Mouse (Mus musculus): Measurements from ENCODE around the gene Josd1. TPM values are rescaled to one million over a fixed set of nuclear protein-coding genes. Genes with fewer than 3 reads are reported as not detected.

Josd1 gene
- polyA plus RNA-seq, 1 experiment from 2014 or later = 27.8 TPM

DNA sequence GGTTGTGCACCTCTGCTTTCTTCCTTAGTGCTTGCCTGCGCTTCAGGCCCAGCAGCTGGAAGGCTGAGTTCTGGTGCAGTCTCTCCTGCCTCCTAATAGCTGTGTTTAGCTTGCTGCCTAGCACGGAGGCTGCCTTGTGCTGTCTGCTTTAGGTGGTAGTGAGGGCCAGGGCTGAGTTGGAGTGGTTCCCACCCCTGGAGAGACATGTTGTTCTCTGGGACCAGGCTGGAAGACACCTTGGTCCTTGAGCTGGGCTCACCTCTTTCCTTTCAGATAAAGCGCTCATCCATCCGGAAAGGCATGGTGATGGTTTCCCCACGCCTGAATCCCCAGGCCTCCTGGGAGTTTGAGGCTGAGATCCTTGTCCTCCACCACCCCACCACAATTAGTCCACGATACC lies 29.0 kb upstream of the Josd1 start:
- peaks cover 95% of the 10 kb centered on the region for H3K36me3 ChIP-seq

GRCm38 (mm10) chr15:79715646-79716045 lies 27.9 kb upstream of the Josd1 start:
- peaks cover 96% of the 10 kb centered on the region for H3K36me3 ChIP-seq
- WGBS = 91% methylated on average over 7 of the region's 7 CpGs
- no peak overlapping the region for H3K9ac ChIP-seq
- no peak for ATAC-seq (ENCODE audit: insufficient number of reproducible peaks, low FRiP score, low TSS enrichment, low read depth)
- no peaks in the 10 kb centered on the region for H3K27me3 ChIP-seq
- no peak overlapping the region for H3K4me2 ChIP-seq
- H3K4me3 ChIP-seq = no peak overlapping the region
- no peaks in the 10 kb centered on the region for H3K9me3 ChIP-seq
- no peak overlapping the region for H3K27ac ChIP-seq
- H3K4me1 ChIP-seq = no peaks in the 10 kb centered on the region

More for the DNA sequence above, 29.0 kb upstream of the Josd1 start:
- H3K4me3 ChIP-seq = no peak overlapping the region
- H3K4me1 ChIP-seq = no peaks in the 10 kb centered on the region
- H3K27ac ChIP-seq = no peak overlapping the region
- H3K9ac ChIP-seq = no peak overlapping the region
- H3K4me2 ChIP-seq = no peak overlapping the region
- H3K9me3 ChIP-seq = no peaks in the 10 kb centered on the region
- 94% methylated on average over 6 of the region's 6 CpGs for WGBS
- ATAC-seq (ENCODE audit: insufficient number of reproducible peaks, low FRiP score, low TSS enrichment, low read depth) = no peak
- no peaks in the 10 kb centered on the region for H3K27me3 ChIP-seq

DNA sequence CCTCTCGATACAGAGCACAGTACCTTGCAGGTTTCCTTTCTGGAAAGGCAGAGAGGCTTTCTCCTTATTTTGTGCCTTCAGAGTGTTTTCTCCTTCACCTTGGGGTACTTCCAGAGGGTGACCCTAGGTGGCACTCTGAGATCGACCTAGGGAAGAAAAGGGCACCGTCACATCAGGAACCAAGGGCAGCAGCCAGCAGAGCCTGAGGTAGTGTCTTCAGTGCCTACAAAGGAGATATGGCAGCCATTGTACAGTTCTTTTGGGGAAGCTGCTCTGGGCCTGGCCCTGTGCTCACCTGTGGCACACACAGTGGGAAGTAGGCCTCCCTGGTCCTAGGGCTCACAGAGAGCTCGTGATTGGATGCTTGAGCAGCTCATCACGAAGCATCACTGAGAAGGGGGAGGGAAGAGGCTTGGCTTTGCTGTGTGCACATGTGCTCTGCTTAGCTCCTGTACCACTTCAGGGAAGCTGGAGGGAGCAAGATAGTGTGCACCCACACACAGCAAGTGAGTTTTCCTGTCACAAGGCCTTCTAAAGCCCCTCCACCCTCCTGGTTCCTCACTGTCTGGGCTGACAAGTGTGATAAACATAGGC lies 20.6 kb upstream of the Josd1 start:
- H3K9me3 ChIP-seq = no peaks in the 10 kb centered on the region
- no peak for ATAC-seq (ENCODE audit: insufficient number of reproducible peaks, low FRiP score, low TSS enrichment, low read depth)
- H3K27me3 ChIP-seq = no peaks in the 10 kb centered on the region
- 89% methylated on average over 5 of the region's 5 CpGs for WGBS
- H3K4me1 ChIP-seq = no peaks in the 10 kb centered on the region
- no peak overlapping the region for H3K9ac ChIP-seq
- no peak overlapping the region for H3K4me3 ChIP-seq
- no peak overlapping the region for H3K27ac ChIP-seq
- H3K36me3 ChIP-seq = peaks cover 64% of the 10 kb centered on the region
- no peak overlapping the region for H3K4me2 ChIP-seq

GRCm38 (mm10) chr15:79706603-79707214 lies 19.0 kb upstream of the Josd1 start:
- H3K27me3 ChIP-seq = no peaks in the 10 kb centered on the region
- H3K36me3 ChIP-seq = peaks cover 49% of the 10 kb centered on the region
- H3K27ac ChIP-seq = no peak overlapping the region
- H3K9me3 ChIP-seq = no peaks in the 10 kb centered on the region
- H3K4me2 ChIP-seq = no peak overlapping the region
- no peak overlapping the region for H3K4me3 ChIP-seq
- H3K9ac ChIP-seq = no peak overlapping the region
- 82% methylated on average over 17 of the region's 17 CpGs for WGBS
- no peak for ATAC-seq (ENCODE audit: insufficient number of reproducible peaks, low FRiP score, low TSS enrichment, low read depth)
- no peaks in the 10 kb centered on the region for H3K4me1 ChIP-seq

DNA sequence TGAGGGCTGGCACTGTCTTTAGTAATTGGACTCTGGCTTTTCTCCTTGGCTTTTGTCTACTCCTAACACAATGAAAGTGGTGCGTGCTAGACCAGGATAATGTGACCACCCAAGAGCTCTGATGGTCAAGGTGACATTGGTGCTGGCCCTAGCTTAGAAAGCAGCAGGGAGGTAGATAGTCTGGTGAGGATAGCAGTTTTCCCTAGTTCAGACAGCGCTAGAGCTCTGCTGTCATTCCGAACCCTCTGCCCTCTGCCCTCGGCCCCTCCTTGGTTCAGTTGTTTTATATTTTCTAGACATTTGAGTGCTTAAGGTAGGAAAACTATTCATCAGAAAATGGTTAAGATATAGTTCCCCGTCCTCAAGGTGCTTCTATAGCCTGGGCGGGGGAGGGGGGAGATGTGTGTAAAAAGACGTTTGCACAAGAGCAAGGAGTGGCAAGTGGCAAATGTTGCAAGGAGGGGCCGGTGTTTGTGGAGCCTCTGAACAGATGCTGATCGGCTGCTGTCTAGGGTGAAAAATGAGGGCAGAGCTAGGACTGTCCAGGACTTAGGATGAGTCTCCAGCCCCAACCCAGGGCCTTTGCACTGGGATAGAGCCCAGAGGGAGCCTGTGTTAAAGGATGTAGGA lies 10.0 kb upstream of the Josd1 start:
- 71% methylated on average over 9 of the region's 9 CpGs for WGBS
- Histone ChIP-seq H3K27me3 (no peaks in the 10 kb centered on the region), H3K4me1 (peaks cover 2% of the 10 kb centered on the region; the same call in 1 of the 2 replicates), H3K36me3 (peaks cover 33% of the 10 kb centered on the region), H3K9me3 (no peaks in the 10 kb centered on the region), H3K9ac (no peak overlapping the region), H3K27ac (no peak overlapping the region), H3K4me2 (no peak overlapping the region), H3K4me3 (no peak overlapping the region)
- no peak for ATAC-seq (ENCODE audit: insufficient number of reproducible peaks, low FRiP score, low TSS enrichment, low read depth)

DNA sequence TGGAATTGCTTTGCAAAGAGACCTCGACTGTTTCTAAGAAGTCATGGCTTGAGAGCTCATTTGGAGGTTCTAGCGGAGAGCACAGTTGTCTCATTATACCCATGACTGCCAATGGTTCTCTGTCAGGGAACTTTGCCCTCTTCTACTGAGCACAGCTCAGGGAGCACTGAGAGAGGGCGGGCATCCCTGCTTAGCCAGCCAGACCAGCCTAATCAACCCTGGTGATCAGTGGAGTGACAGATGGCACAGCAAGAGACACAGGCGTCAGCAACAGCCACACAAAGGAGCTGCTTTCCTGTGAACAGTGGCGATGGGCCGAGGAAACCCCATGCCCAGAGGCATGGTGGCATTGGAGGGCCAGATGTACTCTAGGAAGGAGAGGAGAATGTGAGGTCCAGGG lies 9.3 kb upstream of the Josd1 start:
- peaks cover 8% of the 10 kb centered on the region for H3K4me1 ChIP-seq
- H3K4me3 ChIP-seq = no peak overlapping the region
- ATAC-seq (ENCODE audit: insufficient number of reproducible peaks, low FRiP score, low TSS enrichment, low read depth) = no peak
- no peak overlapping the region for H3K27ac ChIP-seq
- H3K27me3 ChIP-seq = no peaks in the 10 kb centered on the region
- no peaks in the 10 kb centered on the region for H3K9me3 ChIP-seq
- H3K36me3 ChIP-seq = peaks cover 33% of the 10 kb centered on the region
- WGBS = 82% methylated on average over 6 of the region's 6 CpGs
- H3K9ac ChIP-seq = no peak overlapping the region
- no peak overlapping the region for H3K4me2 ChIP-seq

DNA sequence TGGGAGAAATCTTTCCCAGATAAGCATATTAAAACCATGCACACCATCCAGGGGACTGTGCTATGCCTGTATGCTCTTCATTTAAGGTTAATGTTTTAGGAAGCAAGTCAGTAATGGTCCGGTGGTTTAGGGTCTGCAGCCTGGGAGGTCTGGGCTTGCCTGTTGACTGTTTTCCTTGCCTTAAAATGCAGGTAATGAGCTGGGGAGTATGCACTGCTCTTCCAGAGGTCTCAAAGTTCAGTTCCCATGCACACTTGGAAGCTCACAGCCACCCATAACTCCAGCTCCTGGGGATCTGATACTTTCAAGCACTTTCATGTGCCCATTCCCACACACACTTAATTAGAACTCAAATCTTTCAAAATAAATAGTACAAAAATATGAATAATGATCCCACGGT lies 8.8 kb upstream of the Josd1 start:
- Histone ChIP-seq H3K27me3 (no peaks in the 10 kb centered on the region), H3K4me3 (no peak overlapping the region), H3K9me3 (no peaks in the 10 kb centered on the region), H3K27ac (no peak overlapping the region), H3K4me1 (peaks cover 14% of the 10 kb centered on the region), H3K4me2 (no peak overlapping the region), H3K36me3 (peaks cover 33% of the 10 kb centered on the region), H3K9ac (no peak overlapping the region)
- 77% methylated on average over 2 of the region's 2 CpGs for WGBS
- ATAC-seq (ENCODE audit: insufficient number of reproducible peaks, low FRiP score, low TSS enrichment, low read depth) = no peak

- Histone ChIP-seq H3K27ac (no peak overlapping the region), H3K27me3 (no peaks in the 10 kb centered on the region), H3K4me1 (peaks cover 19% of the 10 kb centered on the region), H3K9ac (no peak overlapping the region), H3K4me2 (no peak overlapping the region), H3K4me3 (no peak overlapping the region), H3K36me3 (peaks cover 33% of the 10 kb centered on the region), H3K9me3 (no peaks in the 10 kb centered on the region)
- no peak for ATAC-seq (ENCODE audit: insufficient number of reproducible peaks, low FRiP score, low TSS enrichment, low read depth)
- 63% methylated on average over 3 of the region's 3 CpGs for WGBS
These were observed 7.8 kb upstream of the Josd1 start for GRCm38 (mm10) chr15:79695516-79695915.

GRCm38 (mm10) chr15:79694512-79694911 lies 6.8 kb upstream of the Josd1 start:
- no peaks in the 10 kb centered on the region for H3K27me3 ChIP-seq
- no peak overlapping the region for H3K27ac ChIP-seq
- WGBS = 87% methylated on average over 4 of the region's 4 CpGs
- no peaks in the 10 kb centered on the region for H3K9me3 ChIP-seq
- H3K9ac ChIP-seq = no peak overlapping the region
- H3K4me1 ChIP-seq = peaks cover 26% of the 10 kb centered on the region
- H3K36me3 ChIP-seq = peaks cover 32% of the 10 kb centered on the region
- no peak overlapping the region for H3K4me3 ChIP-seq
- H3K4me2 ChIP-seq = no peak overlapping the region
- no peak for ATAC-seq (ENCODE audit: insufficient number of reproducible peaks, low FRiP score, low TSS enrichment, low read depth)

DNA sequence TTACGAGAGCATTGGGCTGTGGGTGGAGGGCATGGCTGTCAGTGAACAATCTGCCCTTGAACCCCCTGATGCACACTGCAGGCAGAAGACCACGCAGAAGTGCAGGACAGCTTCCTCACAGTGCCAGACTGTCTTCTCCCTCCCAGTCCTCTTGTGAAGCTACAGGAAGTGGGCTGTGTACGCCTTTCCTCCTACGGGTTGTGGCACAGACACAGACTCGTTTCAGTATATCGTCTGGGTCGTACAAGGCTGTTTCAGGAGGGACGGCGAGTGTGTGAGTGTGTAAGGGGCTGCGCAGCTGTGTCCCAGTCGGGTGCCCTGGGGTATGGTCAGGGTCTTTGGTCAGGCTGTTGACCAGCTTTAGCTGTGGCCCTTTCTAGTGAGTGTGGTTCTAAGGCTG lies 6.0 kb upstream of the Josd1 start:
- peaks cover 29% of the 10 kb centered on the region for H3K4me1 ChIP-seq
- peaks cover 29% of the 10 kb centered on the region for H3K36me3 ChIP-seq
- ATAC-seq (ENCODE audit: insufficient number of reproducible peaks, low FRiP score, low TSS enrichment, low read depth) = no peak
- WGBS = 81% methylated on average over 11 of the region's 11 CpGs
- no peak overlapping the region for H3K27ac ChIP-seq
- no peak overlapping the region for H3K4me2 ChIP-seq
- H3K9ac ChIP-seq = no peak overlapping the region
- no peaks in the 10 kb centered on the region for H3K27me3 ChIP-seq
- H3K9me3 ChIP-seq = no peaks in the 10 kb centered on the region
- no peak overlapping the region for H3K4me3 ChIP-seq

DNA sequence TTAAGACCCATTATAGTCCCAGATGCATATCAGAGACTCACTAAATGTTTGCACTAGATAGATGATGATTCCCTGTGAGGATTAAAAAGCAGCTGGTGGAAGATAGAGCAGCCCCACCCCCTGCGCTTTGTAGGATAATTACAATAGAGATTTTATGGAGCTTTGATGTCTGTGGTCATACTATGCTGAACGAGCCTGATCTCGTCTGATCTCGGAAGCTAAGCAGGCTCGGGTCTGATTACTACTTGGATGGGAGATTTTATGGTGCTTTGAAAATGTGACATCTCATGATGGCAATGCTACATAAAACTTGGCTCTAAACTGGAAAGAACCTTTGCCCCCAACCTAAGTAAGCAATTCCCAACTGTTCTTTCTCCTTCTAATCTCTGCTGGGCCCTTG lies 4.6 kb upstream of the Josd1 start:
- H3K36me3 ChIP-seq = peaks cover 27% of the 10 kb centered on the region
- peaks cover 34% of the 10 kb centered on the region for H3K4me1 ChIP-seq
- no peak overlapping the region for H3K9ac ChIP-seq
- no peak overlapping the region for H3K27ac ChIP-seq
- peak overlapping the region; percentile 97 for H3K4me3 ChIP-seq
- 51% methylated on average over 5 of the region's 5 CpGs for WGBS
- no peak for ATAC-seq (ENCODE audit: insufficient number of reproducible peaks, low FRiP score, low TSS enrichment, low read depth)
- no peak overlapping the region for H3K4me2 ChIP-seq
- no peaks in the 10 kb centered on the region for H3K9me3 ChIP-seq
- H3K27me3 ChIP-seq = no peaks in the 10 kb centered on the region

- Histone ChIP-seq H3K4me3 (peak overlapping the region; percentile 97), H3K27me3 (no peaks in the 10 kb centered on the region), H3K9ac (peak overlapping the region; percentile 83), H3K9me3 (no peaks in the 10 kb centered on the region), H3K36me3 (peaks cover 17% of the 10 kb centered on the region), H3K4me1 (peaks cover 39% of the 10 kb centered on the region), H3K27ac (peak overlapping the region; percentile 87), H3K4me2 (peak overlapping the region; percentile 93)
- ATAC-seq (ENCODE audit: insufficient number of reproducible peaks, low FRiP score, low TSS enrichment, low read depth) = no peak
- under 1% methylated on average over 35 of the region's 53 CpGs for WGBS
These were observed 3.3 kb upstream of the Josd1 start for GRCm38 (mm10) chr15:79691023-79691508.
